Mouse (Mus musculus) spleen, adult 2 months (tissue): ENCODE data around the gene Rptor. TPM values are rescaled to one million over a fixed set of nuclear protein-coding genes. Genes with fewer than 3 reads are reported as not detected.

Experiments used
- DNase-seq, 2 experiments: peaks; one replicate each; pipeline versions ENCODE4 v3.0.0 to v3.0.0-alpha.2; 2012 to 2021; ENCODE audit warnings: low spot score in 2 of 2, low read depth in 1 of 2
- H3K27ac ChIP-seq: fragments of 200-500 bp; 2 replicates; pipeline ENCODE4 v1.5.1; 2012; ENCODE audit warnings: low read length, inconsistent platforms; ENCODE audit not compliant: insufficient read depth
- H3K27me3 ChIP-seq: fragments of 200-500 bp; 2 replicates; pipeline ENCODE4 v1.6.1; 2012; ENCODE audit warnings: mild to moderate bottlenecking, moderate library complexity, low read length, inconsistent platforms; ENCODE audit not compliant: control insufficient read depth, insufficient read depth
- H3K36me3 ChIP-seq: fragments of 200-500 bp; 2 replicates; pipeline ENCODE4 v1.6.1; 2012; ENCODE audit warnings: mild to moderate bottlenecking, low read length, inconsistent platforms; ENCODE audit not compliant: control insufficient read depth, insufficient read depth
- H3K4me1 ChIP-seq: fragments of 200-500 bp; 2 replicates; pipeline ENCODE4 v1.6.1; 2011; ENCODE audit warnings: inconsistent platforms; ENCODE audit not compliant: control insufficient read depth, insufficient read depth, insufficient read length
- H3K4me3 ChIP-seq: fragments of 200-500 bp; 2 replicates; pipeline ENCODE4 v1.5.1; 2011; ENCODE audit warnings: mild to moderate bottlenecking, inconsistent platforms; ENCODE audit not compliant: insufficient read depth, insufficient read length; ENCODE audit errors: extremely low read depth
- CTCF ChIP-seq: fragments of 200-500 bp; IDR thresholded peaks from 2 replicates; pipeline ENCODE4 v1.5.1; 2011; ENCODE audit warnings: mild to moderate bottlenecking, inconsistent platforms; ENCODE audit not compliant: insufficient read depth, insufficient read length, insufficient replicate concordance; ENCODE audit errors: extremely low read depth
- POLR2A ChIP-seq: fragments of 200-500 bp; IDR thresholded peaks from 2 replicates; pipeline ENCODE4 v1.6.1; 2011; ENCODE audit warnings: low read depth, low read length, inconsistent platforms
- WGBS: fragments of 180-500 bp; shearing (Covaris S2); methylation state at CpG from one replicate; pipeline ENCODE4 v1.1.7; 2018; 5-methylcytosine and 5-hydroxymethylcytosine counted together
- polyA plus RNA-seq: library from polyadenylated mRNA; depleted of rRNA; stranded (reverse); fragments of >200 nt; gene quantifications from 2 replicates; pipeline ENCODE4 v1.2.3, GENCODE M21; 2012

Gene Rptor
- polyA plus RNA-seq, 1 experiment = 18.0 TPM

DNA sequence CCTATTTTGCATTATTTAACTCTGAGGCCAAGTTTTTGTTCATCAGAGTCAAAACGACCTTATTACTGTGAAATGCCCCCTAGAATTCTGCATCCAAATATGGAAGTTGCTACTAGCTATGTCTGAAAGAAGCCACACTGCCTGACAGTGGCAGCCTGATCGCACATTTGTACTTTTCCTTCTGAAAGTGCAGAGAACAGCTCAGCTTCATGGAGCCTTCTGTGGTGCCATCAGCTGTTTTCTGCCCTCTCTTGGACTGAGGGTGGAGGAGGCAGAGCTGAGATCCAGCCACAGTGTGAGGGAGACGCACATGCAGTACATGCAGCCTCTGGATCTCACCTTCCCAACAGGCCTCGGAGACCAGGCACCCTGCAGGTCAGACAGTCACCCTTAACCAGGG, 265.9 kb downstream of the Rptor start:
- Histone ChIP-seq H3K36me3 (peaks cover 8% of the 10 kb centered on the region), H3K4me1 (no peaks in the 10 kb centered on the region), H3K27ac (no peak overlapping the region), H3K4me3 (no peak overlapping the region), H3K27me3 (no peaks in the 10 kb centered on the region)
- TF ChIP-seq CTCF (no peak), POLR2A (no peak)
- no peak for DNase-seq
- 89% methylated on average over 4 of the region's 4 CpGs for WGBS

DNA sequence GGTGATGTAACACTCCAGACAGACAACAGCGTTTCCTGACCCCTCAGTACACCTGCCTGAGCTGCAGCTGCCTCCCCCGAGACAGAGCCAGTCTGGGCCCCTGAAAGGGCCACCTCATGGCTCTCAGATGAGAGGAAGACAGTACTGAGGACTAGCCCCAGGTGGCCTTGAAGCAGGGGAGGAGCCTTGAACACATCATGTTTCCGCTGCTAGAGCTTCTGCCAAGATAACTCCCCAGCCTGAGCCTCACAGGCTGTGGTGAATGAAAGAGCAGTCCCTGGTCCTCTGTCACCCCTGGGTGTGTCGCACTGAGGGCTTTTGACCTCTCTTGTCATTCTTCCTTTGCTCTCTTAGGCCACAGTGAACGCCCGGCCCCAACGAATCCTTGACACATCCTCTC, 268.4 kb downstream of the Rptor start:
- DNase-seq = no peak
- TF ChIP-seq POLR2A (no peak), CTCF (no peak)
- WGBS = 80% methylated on average over 7 of the region's 7 CpGs

DNA sequence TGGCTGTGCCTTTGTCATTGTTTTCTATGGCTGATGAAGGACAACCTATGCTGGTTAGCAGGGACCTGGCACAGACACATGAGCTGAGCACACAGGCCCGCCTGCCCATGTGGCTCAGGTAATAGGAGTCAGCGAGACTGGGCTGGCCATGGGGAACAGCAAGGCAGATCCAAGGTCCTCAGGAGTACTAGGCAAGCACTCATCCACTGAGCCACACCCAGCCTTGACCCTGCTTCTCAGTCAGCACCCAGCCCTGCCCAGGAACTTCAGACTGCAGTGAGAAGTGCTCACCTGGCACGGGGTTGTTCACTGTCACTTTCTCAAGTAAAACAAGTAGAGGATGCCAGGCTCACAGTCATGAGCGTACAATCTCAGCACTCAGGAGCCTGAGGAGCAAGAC, 270.9 kb downstream of the Rptor start:
- no peaks in the 10 kb centered on the region for H3K4me1 ChIP-seq
- peaks cover 11% of the 10 kb centered on the region for H3K36me3 ChIP-seq
- H3K4me3 ChIP-seq = no peak overlapping the region
- no peak overlapping the region for H3K27ac ChIP-seq
- no peaks in the 10 kb centered on the region for H3K27me3 ChIP-seq
- TF ChIP-seq POLR2A (no peak), CTCF (no peak)
- DNase-seq = no peak
- 91% methylated on average over 4 of the region's 4 CpGs for WGBS

More for the DNA sequence above, 268.4 kb downstream of the Rptor start:
- H3K36me3 ChIP-seq = peaks cover 8% of the 10 kb centered on the region
- no peaks in the 10 kb centered on the region for H3K27me3 ChIP-seq
- no peak overlapping the region for H3K4me3 ChIP-seq
- H3K4me1 ChIP-seq = no peaks in the 10 kb centered on the region
- 0 out of 2 replicates have a peak overlapping the region, but pooled peaks have one; percentile 24 for H3K27ac ChIP-seq

DNA sequence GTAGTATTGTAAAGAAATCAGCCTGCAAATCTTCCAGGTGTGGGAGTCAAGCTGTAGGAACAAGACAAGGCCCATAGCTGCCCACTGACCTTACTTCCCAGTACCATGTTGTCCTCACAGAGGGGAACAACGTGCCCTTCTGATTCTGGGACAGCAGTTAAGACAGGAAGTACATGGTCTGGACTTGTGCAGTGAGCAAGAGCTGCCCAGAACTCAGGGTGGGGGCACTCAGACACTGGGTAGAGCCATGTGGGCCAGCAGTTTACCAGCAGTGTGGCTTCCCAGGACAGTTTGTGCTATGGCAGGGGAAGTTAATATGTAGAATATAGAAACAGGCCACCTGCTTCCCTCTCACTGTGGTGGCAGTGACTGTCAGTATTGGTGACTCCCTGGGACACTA, 272.1 kb downstream of the Rptor start:
- Histone ChIP-seq H3K4me1 (no peaks in the 10 kb centered on the region), H3K4me3 (no peak overlapping the region), H3K27me3 (no peaks in the 10 kb centered on the region), H3K36me3 (peaks cover 11% of the 10 kb centered on the region), H3K27ac (peak overlapping the region; percentile 50; the same call in 1 of the 2 replicates)
- no peak for DNase-seq
- TF ChIP-seq POLR2A = no peak
- TF ChIP-seq CTCF = no peak
- WGBS = 17% methylated on average over 1 of the region's 1 CpGs

DNA sequence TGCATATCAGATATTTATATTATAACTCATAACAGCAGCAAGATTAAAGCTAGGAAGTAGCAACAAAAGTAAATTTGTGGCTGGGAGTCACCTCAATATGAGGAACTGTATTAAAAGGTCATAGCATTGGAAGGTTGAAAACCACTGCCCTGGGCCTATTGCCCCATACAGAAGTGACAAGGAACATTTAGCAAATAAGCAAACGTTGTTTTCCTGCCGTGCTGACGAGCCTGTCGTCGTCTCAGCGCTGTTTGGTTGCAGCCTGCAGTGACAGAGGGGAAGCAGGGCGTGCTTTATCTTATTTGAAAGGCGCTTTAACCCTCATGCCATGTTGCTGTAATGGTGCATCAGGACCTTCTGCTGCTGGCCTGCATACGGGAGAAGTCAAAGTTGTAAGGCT, 273.0 kb downstream of the Rptor start:
- peak overlapping the region; percentile 14 for H3K27ac ChIP-seq
- no peak overlapping the region for H3K4me3 ChIP-seq
- peaks cover 11% of the 10 kb centered on the region for H3K36me3 ChIP-seq
- no peak for DNase-seq
- H3K4me1 ChIP-seq = no peaks in the 10 kb centered on the region
- TF ChIP-seq POLR2A (no peak), CTCF (no peak)
- 68% methylated on average over 9 of the region's 9 CpGs for WGBS
- no peaks in the 10 kb centered on the region for H3K27me3 ChIP-seq

DNA sequence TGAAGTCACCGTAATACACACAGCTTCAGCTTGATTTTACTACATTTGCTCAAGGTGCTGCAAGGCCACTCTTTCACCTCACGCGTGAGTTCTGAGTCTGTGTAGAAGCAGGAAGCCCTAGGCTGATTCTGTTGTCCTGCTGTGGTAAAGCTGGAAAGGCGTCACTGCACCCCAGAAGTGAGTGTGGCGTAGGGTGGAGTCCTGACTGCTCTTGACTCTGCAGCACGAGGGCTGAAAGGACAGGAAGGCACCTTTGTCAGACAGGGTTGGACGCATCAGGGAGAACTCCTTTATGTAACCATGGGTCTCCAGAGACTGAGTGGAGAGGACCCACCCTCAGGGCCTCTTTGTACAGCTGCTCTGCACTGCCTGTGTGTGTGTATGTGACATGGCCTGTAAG, 274.4 kb downstream of the Rptor start:
- H3K4me1 ChIP-seq = no peaks in the 10 kb centered on the region
- H3K27ac ChIP-seq = 0 out of 2 replicates have a peak overlapping the region, but pooled peaks have one; percentile 22
- peaks cover 8% of the 10 kb centered on the region for H3K36me3 ChIP-seq
- no peaks in the 10 kb centered on the region for H3K27me3 ChIP-seq
- TF ChIP-seq POLR2A (no peak), CTCF (no peak)
- 64% methylated on average over 7 of the region's 7 CpGs for WGBS
- DNase-seq = no peak
- H3K4me3 ChIP-seq = no peak overlapping the region

DNA sequence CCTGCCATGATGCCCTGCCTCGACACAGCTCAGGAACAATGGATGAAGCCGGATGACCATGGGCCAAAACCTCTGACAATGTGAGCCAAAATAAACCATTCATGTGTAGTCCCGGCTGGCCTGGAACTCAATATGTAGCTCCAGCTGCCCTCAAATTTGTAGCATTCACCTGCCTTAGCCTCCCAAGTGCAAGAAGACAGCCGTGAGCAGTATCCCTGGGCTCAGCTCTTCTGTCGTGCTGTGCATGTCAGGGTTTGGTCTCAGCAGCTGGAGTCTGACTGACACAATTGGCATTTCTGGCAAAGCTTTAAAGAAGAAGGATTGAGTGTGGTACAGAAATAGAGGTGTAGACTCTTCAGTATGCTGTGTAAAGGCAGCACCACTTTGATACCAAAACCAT, 276.9 kb downstream of the Rptor start:
- no peak overlapping the region for H3K4me3 ChIP-seq
- DNase-seq = no peak
- no peak for TF ChIP-seq CTCF
- no peak for TF ChIP-seq POLR2A
- H3K27ac ChIP-seq = no peak overlapping the region
- H3K36me3 ChIP-seq = peaks cover 3% of the 10 kb centered on the region
- no peaks in the 10 kb centered on the region for H3K4me1 ChIP-seq
- 93% methylated on average over 5 of the region's 5 CpGs for WGBS
- no peaks in the 10 kb centered on the region for H3K27me3 ChIP-seq
